Mouse (Mus musculus) ES-Bruce4 (cell line): ENCODE results near the gene Cacna1e. TPM values are rescaled to one million over a fixed set of nuclear protein-coding genes. Genes with fewer than 3 reads are reported as not detected.

Experiments used
- H3K27ac ChIP-seq: 2 replicates; pipeline ENCODE4 v1.5.1; 2012; ENCODE audit warnings: low read length, inconsistent platforms; ENCODE audit not compliant: insufficient read depth
- H3K27me3 ChIP-seq: 2 replicates; pipeline ENCODE4 v1.6.1; 2012; ENCODE audit warnings: mild to moderate bottlenecking, low read length, inconsistent platforms; ENCODE audit not compliant: control insufficient read depth, poor library complexity, insufficient read depth, severe bottlenecking
- H3K36me3 ChIP-seq: 2 replicates; pipeline ENCODE4 v1.6.1; 2012; ENCODE audit warnings: inconsistent platforms, mild to moderate bottlenecking, low read length, moderate library complexity; ENCODE audit not compliant: control insufficient read depth, poor library complexity, insufficient read depth, severe bottlenecking
- H3K4me1 ChIP-seq: one replicate; pipeline ENCODE4 v1.8.1; 2011; ENCODE audit warnings: low read length; ENCODE audit not compliant: control insufficient read depth, insufficient read depth
- H3K4me3 ChIP-seq: 2 replicates; pipeline ENCODE4 v1.5.1; 2011; ENCODE audit warnings: low read depth, mild to moderate bottlenecking, low read length
- H3K9ac ChIP-seq: 2 replicates; pipeline ENCODE4 v1.6.1; 2012; ENCODE audit warnings: low read depth, mild to moderate bottlenecking, inconsistent platforms; ENCODE audit not compliant: poor library complexity, severe bottlenecking
- H3K9me3 ChIP-seq: replicated peaks from 2 replicates; pipeline ENCODE4 v1.6.1; 2012; ENCODE audit warnings: mild to moderate bottlenecking, low read length, inconsistent platforms; ENCODE audit not compliant: control insufficient read depth, poor library complexity, insufficient read depth, severe bottlenecking
- CTCF ChIP-seq: IDR thresholded peaks from one replicate; pipeline ENCODE4 v1.8.1; 2011; ENCODE audit warnings: low read depth, low read length
- EP300 ChIP-seq: IDR thresholded peaks from 2 replicates; pipeline ENCODE4 v1.6.1; 2011; ENCODE audit warnings: low read depth, low read length; ENCODE audit not compliant: insufficient read depth
- POLR2A ChIP-seq: IDR thresholded peaks from one replicate; pipeline ENCODE4 v1.8.1; 2011; ENCODE audit warnings: low read length; ENCODE audit not compliant: insufficient read depth
- polyA plus RNA-seq: library from polyadenylated mRNA; stranded (reverse); fragments of >200 nt; gene quantifications from 2 replicates; pipeline ENCODE4 v1.2.4, GENCODE M21; 2011; ENCODE audit warnings: low read depth; ENCODE audit not compliant: missing spikeins, insufficient read depth, insufficient read length

Gene Cacna1e
- polyA plus RNA-seq, 1 experiment, result 0.10 TPM

DNA sequence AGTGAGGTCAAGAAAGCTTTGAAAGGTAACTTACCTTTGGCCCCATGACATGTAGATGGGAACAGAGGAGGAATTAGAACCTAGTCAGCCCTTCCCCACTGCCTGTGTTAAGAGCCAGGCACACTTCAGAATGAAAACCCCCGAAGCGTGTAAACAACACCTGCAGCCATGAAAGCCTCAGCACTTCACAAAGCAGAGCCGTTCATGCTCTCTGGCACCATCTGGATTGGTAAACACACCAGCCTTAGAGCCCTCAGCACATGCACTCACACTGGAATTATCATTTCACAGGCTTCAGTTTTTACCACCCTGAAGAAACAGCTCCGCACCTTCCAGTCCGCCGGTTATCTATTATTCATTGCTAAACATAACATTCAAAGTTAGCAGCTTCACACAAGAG is 67.5 kb downstream of the Cacna1e start:
- TF ChIP-seq EP300 (no peak), POLR2A (no peak), CTCF (no peak)
- no peaks in the 10 kb centered on the region for H3K4me1 ChIP-seq
- H3K36me3 ChIP-seq, result no peaks in the 10 kb centered on the region
- no peak overlapping the region for H3K9ac ChIP-seq
- no peaks in the 10 kb centered on the region for H3K9me3 ChIP-seq
- no peak overlapping the region for H3K27ac ChIP-seq
- no peak overlapping the region for H3K4me3 ChIP-seq
- no peaks in the 10 kb centered on the region for H3K27me3 ChIP-seq

- H3K4me1 ChIP-seq, result no peaks in the 10 kb centered on the region
- TF ChIP-seq POLR2A (no peak), EP300 (no peak), CTCF (no peak)
- no peak overlapping the region for H3K27ac ChIP-seq
- no peak overlapping the region for H3K9ac ChIP-seq
- H3K9me3 ChIP-seq, result no peaks in the 10 kb centered on the region
- no peaks in the 10 kb centered on the region for H3K27me3 ChIP-seq
- H3K4me3 ChIP-seq, result no peak overlapping the region
- H3K36me3 ChIP-seq, result no peaks in the 10 kb centered on the region
These were observed 68.0 kb downstream of the Cacna1e start for GRCm38 (mm10) chr1:154816267-154816666.

- Histone ChIP-seq H3K27me3 (no peaks in the 10 kb centered on the region), H3K9ac (no peak overlapping the region), H3K4me1 (no peaks in the 10 kb centered on the region), H3K36me3 (no peaks in the 10 kb centered on the region), H3K9me3 (no peaks in the 10 kb centered on the region), H3K4me3 (no peak overlapping the region), H3K27ac (no peak overlapping the region)
- TF ChIP-seq CTCF (no peak), POLR2A (no peak), EP300 (no peak)
These were observed 78.6 kb downstream of the Cacna1e start for GRCm38 (mm10) chr1:154805742-154806141.

GRCm38 (mm10) chr1:154805038-154805437 is 79.3 kb downstream of the Cacna1e start:
- TF ChIP-seq CTCF (no peak), POLR2A (no peak), EP300 (no peak)
- Histone ChIP-seq H3K36me3 (no peaks in the 10 kb centered on the region), H3K27ac (no peak overlapping the region), H3K4me3 (no peak overlapping the region), H3K9ac (no peak overlapping the region), H3K9me3 (no peaks in the 10 kb centered on the region), H3K4me1 (no peaks in the 10 kb centered on the region), H3K27me3 (no peaks in the 10 kb centered on the region)

GRCm38 (mm10) chr1:154802301-154802904 is 81.9 kb downstream of the Cacna1e start:
- no peak overlapping the region for H3K9ac ChIP-seq
- H3K4me1 ChIP-seq, result no peaks in the 10 kb centered on the region
- H3K36me3 ChIP-seq, result no peaks in the 10 kb centered on the region
- no peaks in the 10 kb centered on the region for H3K27me3 ChIP-seq
- no peaks in the 10 kb centered on the region for H3K9me3 ChIP-seq
- TF ChIP-seq POLR2A, result no peak
- no peak for TF ChIP-seq EP300
- no peak for TF ChIP-seq CTCF
- H3K4me3 ChIP-seq, result no peak overlapping the region
- H3K27ac ChIP-seq, result no peak overlapping the region

GRCm38 (mm10) chr1:154799257-154799656 is 85.0 kb downstream of the Cacna1e start:
- H3K9ac ChIP-seq, result no peak overlapping the region

More at GRCm38 (mm10) chr1:154799257-154799656, 85.0 kb downstream of the Cacna1e start:
- H3K9me3 ChIP-seq, result no peaks in the 10 kb centered on the region
- H3K4me3 ChIP-seq, result peak overlapping the region; percentile 5
- no peaks in the 10 kb centered on the region for H3K4me1 ChIP-seq
- no peaks in the 10 kb centered on the region for H3K36me3 ChIP-seq
- TF ChIP-seq EP300, result no peak
- TF ChIP-seq POLR2A, result no peak
- TF ChIP-seq CTCF, result no peak
- no peak overlapping the region for H3K27ac ChIP-seq
- H3K27me3 ChIP-seq, result no peaks in the 10 kb centered on the region
